ENCODE assay signal across 9 mouse cellular contexts in genomic region chr17:46162551-46162950, GRCm38 (mm10). TPM values are rescaled to one million over a fixed set of nuclear protein-coding genes. Genes with fewer than 3 reads are reported as not detected.
DNase-seq lines count a peak whose midpoint lies in the region; ATAC-seq and TF ChIP-seq lines count a peak whose summit lies in the region.
"Had no signal": no experiment of that assay in that cellular context is flagged by ENCODE, and none has a peak within 500 bp of the region (broad histone marks: within the 10 kb centered on the region; RNA-seq: fewer than 3 reads in every experiment).

No protein-coding gene starts in this region.

- H3K9ac ChIP-seq in forebrain, embryonic 15.5 days (replicated peaks) = no peak overlapping the region
- no peak overlapping the region for H3K9ac ChIP-seq in forebrain, embryonic 16.5 days (replicated peaks; ENCODE audit: low read depth, low read length)
- H3K9ac ChIP-seq in liver, embryonic 11.5 days (ENCODE audit: low read depth, low read length) = peak overlapping the region; percentile 13; the same call in 1 of the 2 replicates

- 92% methylated on average over 7 of the region's 7 CpGs for WGBS in forebrain, embryonic 15.5 days
- WGBS in forebrain, embryonic 16.5 days = 91% methylated on average over 7 of the region's 7 CpGs
- 87% methylated on average over 7 of the region's 7 CpGs for WGBS in liver, embryonic 11.5 days
- 58% methylated on average over 7 of the region's 7 CpGs for WGBS in macrophage (ENCODE audit: missing documents)

- peaks cover 35% of the 10 kb centered on the region for H3K36me3 ChIP-seq in forebrain, embryonic 15.5 days
- peaks cover 17% of the 10 kb centered on the region for H3K36me3 ChIP-seq in forebrain, embryonic 16.5 days (ENCODE audit: control insufficient read depth, insufficient read depth)
- H3K36me3 ChIP-seq in liver, embryonic 11.5 days (ENCODE audit: control insufficient read depth, insufficient read depth, low read length) = peaks cover 32% of the 10 kb centered on the region
- peaks cover 33% of the 10 kb centered on the region for H3K36me3 ChIP-seq in macrophage (ENCODE audit: inconsistent target)

- H3K27me3 ChIP-seq in forebrain, embryonic 15.5 days = no peaks in the 10 kb centered on the region
- H3K27me3 ChIP-seq in forebrain, embryonic 16.5 days (replicated peaks; ENCODE audit: control insufficient read depth, insufficient read depth, low read length) = no peaks in the 10 kb centered on the region
- H3K27me3 ChIP-seq in liver, embryonic 11.5 days (replicated peaks; ENCODE audit: control insufficient read depth, insufficient read depth, low read length) = no peaks in the 10 kb centered on the region

- no peaks in the 10 kb centered on the region for H3K9me3 ChIP-seq in forebrain, embryonic 15.5 days
- H3K9me3 ChIP-seq in forebrain, embryonic 16.5 days (ENCODE audit: control insufficient read depth, low read length) = no peaks in the 10 kb centered on the region
- no peaks in the 10 kb centered on the region for H3K9me3 ChIP-seq in liver, embryonic 11.5 days (ENCODE audit: control insufficient read depth, low read length)

- H3K79me2 ChIP-seq in macrophage (ENCODE audit: inconsistent target) = peaks cover 36% of the 10 kb centered on the region

- no peak overlapping the region for H3K4me3 ChIP-seq in forebrain, embryonic 15.5 days
- no peak overlapping the region for H3K4me3 ChIP-seq in forebrain, embryonic 16.5 days (replicated peaks; ENCODE audit: low read length)
- H3K4me3 ChIP-seq in liver, embryonic 11.5 days (ENCODE audit: low read depth, low read length) = peak overlapping the region; percentile 26
- peak overlapping the region; percentile 51 for H3K4me3 ChIP-seq in bone marrow macrophage, adult 2 months (ENCODE audit: insufficient read depth, low read length)
- peak overlapping the region; percentile 98 for H3K4me3 ChIP-seq in macrophage (ENCODE audit: inconsistent target)

- peak overlapping the region; percentile 71; the same call in 1 of the 2 replicates for H3K4me2 ChIP-seq in forebrain, embryonic 15.5 days (replicated peaks)
- H3K4me2 ChIP-seq in forebrain, embryonic 16.5 days (ENCODE audit: low read length) = no peak overlapping the region
- peak overlapping the region; percentile 88 for H3K4me2 ChIP-seq in liver, embryonic 11.5 days

- DNase-seq in liver, embryonic 11.5 days (ENCODE audit: low spot score) = no peak
- no peak for DNase-seq in liver
- DNase-seq in layer of hippocampus, adult 9-11 months = no peak
- DNase-seq in c-Kit-positive CD71-positive TER-119-positive erythroid progenitor cells, embryonic 14.5 days (ENCODE audit: low spot score) = no peak

- ATAC-seq in forebrain, embryonic 15.5 days (replicated peaks) = no peak
- no peak for ATAC-seq in forebrain, embryonic 16.5 days
- ATAC-seq in liver, embryonic 11.5 days (replicated peaks; ENCODE audit: low FRiP score) = no peak

- TF ChIP-seq CTCF in bone marrow macrophage, adult 2 months (IDR thresholded peaks at IDR 0.05; ENCODE audit: low read depth, low read length) = no peak

- TF ChIP-seq POLR2A in bone marrow macrophage, adult 2 months (IDR thresholded peaks at IDR 0.05; ENCODE audit: borderline replicate concordance, low read depth, low read length) = no peak

- H3K4me1 ChIP-seq in forebrain, embryonic 15.5 days = peaks cover 30% of the 10 kb centered on the region
- H3K4me1 ChIP-seq in forebrain, embryonic 16.5 days (replicated peaks; ENCODE audit: control insufficient read depth, insufficient read depth, low read length) = peaks cover 22% of the 10 kb centered on the region
- peaks cover 23% of the 10 kb centered on the region for H3K4me1 ChIP-seq in liver, embryonic 11.5 days (replicated peaks; ENCODE audit: control insufficient read depth, insufficient read depth, low read length)
- H3K4me1 ChIP-seq in bone marrow macrophage, adult 2 months (ENCODE audit: control insufficient read depth, insufficient read depth, low read length) = peaks cover 20% of the 10 kb centered on the region

- no peak overlapping the region for H3K27ac ChIP-seq in forebrain, embryonic 15.5 days (replicated peaks)
- H3K27ac ChIP-seq in forebrain, embryonic 16.5 days (ENCODE audit: low read length) = no peak overlapping the region
- H3K27ac ChIP-seq in liver, embryonic 11.5 days (ENCODE audit: low read depth, low read length) = no peak overlapping the region
- 0 out of 2 replicates have a peak overlapping the region, but pooled peaks have one; percentile 49 for H3K27ac ChIP-seq in bone marrow macrophage, adult 2 months (ENCODE audit: insufficient read depth, low read depth, low read length)
- peak overlapping the region; percentile 80 for H3K27ac ChIP-seq in macrophage
- H3K27ac ChIP-seq: left cerebral cortex, adult 2 months had no signal

RNA-seq across cellular contexts. Expression of gene Gtpbp2, which starts 1.7 kb away (rescaled TPM):
- polyA plus RNA-seq in forebrain, embryonic 15.5 days (2015; fragmentation: Nextera tagmentation; extraction: Ambion mirVana) = 41.4 and 45.4 TPM in 2 replicates
- polyA plus RNA-seq in forebrain, embryonic 16.5 days (2015; fragmentation: Nextera tagmentation; extraction: Ambion mirVana) = 39.1 and 47.4 TPM in 2 replicates
- 26.1 and 31.1 TPM in 2 replicates for polyA plus RNA-seq in liver, embryonic 11.5 days (2014; fragmentation: Nextera tagmentation; extraction: Ambion mirVana)
- 126 and 134 TPM in 2 replicates for polyA plus RNA-seq in bone marrow macrophage, adult 2 months (2012; ENCODE audit: insufficient read depth, insufficient read length, missing spikeins)
- 1,000 to 10,000 TPM in 13 of 26 experiments, 100 to 1,000 TPM in 13; 317 to 1,615 (median 821) TPM for total RNA-seq in macrophage (2018; cell fraction: chromatin; rRNA removed)
- total RNA-seq in macrophage (2018; cell fraction: cytosol; rRNA removed) = 100 to 1,000 TPM in 5 of 26 experiments, 10 to 100 TPM in 21; 22.3 to 134 (median 66.4) TPM
- total RNA-seq in macrophage (2018; cell fraction: nucleus; rRNA removed) = 1,000 to 10,000 TPM in 2 of 26 experiments, 100 to 1,000 TPM in 24; 217 to 1,101 (median 381) TPM
- 28.2 to 71.1 TPM (median 37.1 TPM) in 3 replicates for polyA plus RNA-seq in macrophage (2018)

RNA-seq across cellular contexts. Expression of gene Mad2l1bp, which starts 9.2 kb away (rescaled TPM):
- polyA plus RNA-seq in forebrain, embryonic 15.5 days (2015; fragmentation: Nextera tagmentation; extraction: Ambion mirVana) = 27.0 and 28.9 TPM in 2 replicates
- 28.6 and 30.1 TPM in 2 replicates for polyA plus RNA-seq in forebrain, embryonic 16.5 days (2015; fragmentation: Nextera tagmentation; extraction: Ambion mirVana)
- polyA plus RNA-seq in liver, embryonic 11.5 days (2014; fragmentation: Nextera tagmentation; extraction: Ambion mirVana) = 37.2 and 41.2 TPM in 2 replicates
- 25.8 and 28.4 TPM in 2 replicates for polyA plus RNA-seq in bone marrow macrophage, adult 2 months (2012; ENCODE audit: insufficient read depth, insufficient read length, missing spikeins)
- 1 to 10 TPM in 24 of 26 experiments, not detected in 2; 1.0 to 9.0 (median 4.4) TPM for total RNA-seq in macrophage (2018; cell fraction: chromatin; rRNA removed)
- total RNA-seq in macrophage (2018; cell fraction: cytosol; rRNA removed) = 10 to 100 TPM in 21 of 26 experiments, 1 to 10 TPM in 5; 7.3 to 25.4 (median 20.5) TPM
- total RNA-seq in macrophage (2018; cell fraction: nucleus; rRNA removed) = 10 to 100 TPM in 13 of 26 experiments, 1 to 10 TPM in 13; 2.9 to 20.2 (median 9.9) TPM
- polyA plus RNA-seq in macrophage (2018) = 8.1 to 18.8 TPM (median 17.6 TPM) in 3 replicates

RNA-seq across cellular contexts. Expression of gene Rsph9, which starts 18.5 kb away (rescaled TPM):
- polyA plus RNA-seq in forebrain, embryonic 15.5 days (2015; fragmentation: Nextera tagmentation; extraction: Ambion mirVana) = 37.2 and 45.7 TPM in 2 replicates
- 33.7 and 48.7 TPM in 2 replicates for polyA plus RNA-seq in forebrain, embryonic 16.5 days (2015; fragmentation: Nextera tagmentation; extraction: Ambion mirVana)
- polyA plus RNA-seq in liver, embryonic 11.5 days (2014; fragmentation: Nextera tagmentation; extraction: Ambion mirVana) = 2.0 TPM in 2 replicates
- polyA plus RNA-seq in bone marrow macrophage, adult 2 months (2012; ENCODE audit: insufficient read depth, insufficient read length, missing spikeins) = 8.6 and 12.9 TPM in 2 replicates
- 1 to 10 TPM in 20 of 26 experiments, under 1 TPM in 1, not detected in 5; 0.86 to 6.0 (median 3.1) TPM for total RNA-seq in macrophage (2018; cell fraction: chromatin; rRNA removed)
- 1 to 10 TPM; 2.8 to 7.9 (median 4.8) TPM for total RNA-seq in macrophage (2018; cell fraction: cytosol; rRNA removed)
- total RNA-seq in macrophage (2018; cell fraction: nucleus; rRNA removed) = 1 to 10 TPM in 24 of 26 experiments, under 1 TPM in 2; 0.92 to 6.7 (median 3.0) TPM
- 0.99 to 5.6 TPM (median 1.8 TPM) in 3 replicates for polyA plus RNA-seq in macrophage (2018)

RNA-seq across cellular contexts. Expression of gene Polh, which starts 39.9 kb away (rescaled TPM):
- 8.5 and 9.9 TPM in 2 replicates for polyA plus RNA-seq in forebrain, embryonic 15.5 days (2015; fragmentation: Nextera tagmentation; extraction: Ambion mirVana)
- 10.0 and 10.2 TPM in 2 replicates for polyA plus RNA-seq in forebrain, embryonic 16.5 days (2015; fragmentation: Nextera tagmentation; extraction: Ambion mirVana)
- 20.9 and 22.3 TPM in 2 replicates for polyA plus RNA-seq in liver, embryonic 11.5 days (2014; fragmentation: Nextera tagmentation; extraction: Ambion mirVana)
- 13.7 and 14.4 TPM in 2 replicates for polyA plus RNA-seq in bone marrow macrophage, adult 2 months (2012; ENCODE audit: insufficient read depth, insufficient read length, missing spikeins)
- 10 to 100 TPM in 9 of 26 experiments, 1 to 10 TPM in 17; 3.0 to 17.3 (median 8.2) TPM for total RNA-seq in macrophage (2018; cell fraction: chromatin; rRNA removed)
- 1 to 10 TPM; 2.6 to 7.8 (median 6.1) TPM for total RNA-seq in macrophage (2018; cell fraction: cytosol; rRNA removed)
- 10 to 100 TPM in 3 of 26 experiments, 1 to 10 TPM in 23; 2.5 to 18.6 (median 5.2) TPM for total RNA-seq in macrophage (2018; cell fraction: nucleus; rRNA removed)
- 4.5 to 10.3 TPM (median 5.2 TPM) in 3 replicates for polyA plus RNA-seq in macrophage (2018)

RNA-seq across cellular contexts. Expression of gene Xpo5, which starts 40.0 kb away (rescaled TPM):
- polyA plus RNA-seq in forebrain, embryonic 15.5 days (2015; fragmentation: Nextera tagmentation; extraction: Ambion mirVana) = 42.4 and 42.7 TPM in 2 replicates
- 44.5 and 44.6 TPM in 2 replicates for polyA plus RNA-seq in forebrain, embryonic 16.5 days (2015; fragmentation: Nextera tagmentation; extraction: Ambion mirVana)
- polyA plus RNA-seq in liver, embryonic 11.5 days (2014; fragmentation: Nextera tagmentation; extraction: Ambion mirVana) = 56.4 and 62.8 TPM in 2 replicates
- polyA plus RNA-seq in bone marrow macrophage, adult 2 months (2012; ENCODE audit: insufficient read depth, insufficient read length, missing spikeins) = 16.6 and 17.3 TPM in 2 replicates
- 10 to 100 TPM; 10.7 to 48.4 (median 31.1) TPM for total RNA-seq in macrophage (2018; cell fraction: chromatin; rRNA removed)
- 10 to 100 TPM; 10.3 to 20.8 (median 15.0) TPM for total RNA-seq in macrophage (2018; cell fraction: cytosol; rRNA removed)
- total RNA-seq in macrophage (2018; cell fraction: nucleus; rRNA removed) = 10 to 100 TPM in 25 of 26 experiments, 1 to 10 TPM in 1; 9.8 to 41.1 (median 20.0) TPM
- polyA plus RNA-seq in macrophage (2018) = 15.0 to 22.0 TPM (median 16.0 TPM) in 3 replicates

Comparison
In these comparisons a context has a peak if more than half of its experiments do, and no peak if none do; other contexts are left out.
1. H3K27ac ChIP-seq: peak in bone marrow macrophage, adult 2 months (single experiment) and macrophage (single experiment); none in forebrain, embryonic 15.5 days (single experiment), forebrain, embryonic 16.5 days (single experiment) and liver, embryonic 11.5 days (single experiment).
2. H3K4me3 ChIP-seq: peak in liver, embryonic 11.5 days (single experiment), bone marrow macrophage, adult 2 months (single experiment) and macrophage (single experiment); none in forebrain, embryonic 15.5 days (single experiment) and forebrain, embryonic 16.5 days (single experiment).